Mouse (Mus musculus): ENCODE measurements at regions not wholly inside any gene's neighbourhood (a gene's known extent, or its start where the extent isn't known, plus 50 kb on each side); places are given as distances from the start of the nearest gene placed in this dataset.

DNA sequence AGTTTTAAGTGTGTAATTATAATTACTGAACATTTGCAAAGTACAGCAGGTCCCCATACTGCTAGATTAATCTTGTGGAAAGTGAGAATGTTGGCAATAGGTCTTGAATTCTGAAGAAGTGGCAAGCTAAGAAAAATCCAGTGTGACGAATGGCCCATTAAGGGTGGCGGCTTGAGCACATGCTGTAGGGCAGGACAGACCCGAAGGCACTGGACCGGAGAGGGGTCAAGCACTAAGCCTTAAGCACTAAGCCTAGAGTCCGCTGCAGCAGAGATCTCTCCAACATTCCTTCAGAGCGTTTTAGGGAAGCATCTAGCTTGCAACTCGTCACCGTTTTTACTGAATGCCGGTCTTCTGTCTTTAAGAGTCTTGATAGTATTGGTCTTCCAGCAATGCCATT, 105.6 kb downstream of the Aldh8a1 start:
- 76% methylated on average over 9 of the region's 9 CpGs for WGBS (ENCODE audit: insufficient replicate concordance)
- H3K4me2 ChIP-seq: no peak overlapping the region
- H3K27ac ChIP-seq (replicated peaks): no peak overlapping the region
- no peaks in the 10 kb centered on the region for H3K4me1 ChIP-seq (replicated peaks)
- H3K27me3 ChIP-seq: no peaks in the 10 kb centered on the region
- H3K9ac ChIP-seq: no peak overlapping the region
- no peaks in the 10 kb centered on the region for H3K9me3 ChIP-seq (replicated peaks)
- ATAC-seq (ENCODE audit: insufficient read depth): no peak
- no peaks in the 10 kb centered on the region for H3K36me3 ChIP-seq (replicated peaks)
- H3K4me3 ChIP-seq (replicated peaks): no peak overlapping the region

DNA sequence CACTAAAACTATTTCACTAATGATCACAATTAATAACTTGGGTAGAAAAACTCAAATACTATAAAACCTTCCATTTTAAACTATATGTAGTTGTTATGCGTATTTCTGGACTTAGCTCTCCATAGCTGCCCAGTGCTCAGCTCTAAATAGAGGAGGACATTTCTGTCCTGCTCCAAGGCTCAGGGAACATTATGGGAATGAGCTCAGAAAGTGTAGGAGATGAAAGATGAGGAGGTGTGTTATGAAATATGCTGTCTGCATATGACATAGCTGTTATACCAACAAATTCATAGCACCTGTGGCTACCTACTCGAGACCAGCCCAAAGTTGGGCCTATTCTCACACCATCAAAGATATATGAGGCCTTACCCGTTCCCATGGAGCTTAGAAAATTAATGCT, 106.3 kb downstream of the Aldh8a1 start:
- H3K4me3 ChIP-seq (replicated peaks): no peak overlapping the region
- H3K9ac ChIP-seq: no peak overlapping the region
- H3K27me3 ChIP-seq: no peaks in the 10 kb centered on the region
- no peaks in the 10 kb centered on the region for H3K36me3 ChIP-seq (replicated peaks)
- no peaks in the 10 kb centered on the region for H3K9me3 ChIP-seq (replicated peaks)
- no peaks in the 10 kb centered on the region for H3K4me1 ChIP-seq (replicated peaks)
- WGBS (ENCODE audit: insufficient replicate concordance): 55% methylated on average over 3 of the region's 3 CpGs
- H3K4me2 ChIP-seq: no peak overlapping the region
- no peak overlapping the region for H3K27ac ChIP-seq (replicated peaks)
- no peak for ATAC-seq (ENCODE audit: insufficient read depth)

DNA sequence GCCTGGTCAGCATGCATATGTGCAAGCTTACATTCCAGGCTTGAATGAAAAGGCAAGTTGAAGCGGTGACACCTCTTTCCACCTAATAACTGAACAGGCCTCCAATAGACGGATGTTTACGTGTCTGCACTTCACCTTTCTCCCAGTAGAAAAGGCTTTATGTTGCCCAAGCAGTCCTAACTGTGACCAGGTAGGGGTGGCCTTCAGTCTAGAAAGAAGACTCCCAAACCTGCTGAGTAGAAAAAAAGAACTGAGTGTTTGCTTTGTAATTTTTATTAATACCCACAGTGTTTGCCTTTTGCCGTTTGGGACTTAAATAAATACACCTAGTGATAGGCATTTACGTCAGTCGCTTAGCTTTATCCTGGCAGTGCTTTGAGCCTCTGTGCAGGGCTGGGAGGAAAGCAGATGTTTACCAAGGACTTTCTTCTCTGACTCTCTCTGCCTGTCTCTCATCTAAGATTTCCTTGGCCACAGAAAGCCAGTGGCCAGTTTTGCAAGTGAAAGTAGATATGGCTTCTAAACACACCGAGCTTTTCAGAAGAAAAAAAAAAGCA, 104.5 kb upstream of the 1700020N01Rik start:
- WGBS (ENCODE audit: insufficient replicate concordance): 76% methylated on average over 7 of the region's 7 CpGs
- ATAC-seq (ENCODE audit: insufficient read depth): no peak
- no peaks in the 10 kb centered on the region for H3K27me3 ChIP-seq
- H3K36me3 ChIP-seq (replicated peaks): no peaks in the 10 kb centered on the region
- H3K4me1 ChIP-seq (replicated peaks): no peaks in the 10 kb centered on the region
- no peak overlapping the region for H3K27ac ChIP-seq (replicated peaks)
- no peak overlapping the region for H3K4me2 ChIP-seq
- no peaks in the 10 kb centered on the region for H3K9me3 ChIP-seq (replicated peaks)
- no peak overlapping the region for H3K9ac ChIP-seq
- H3K4me3 ChIP-seq (replicated peaks): no peak overlapping the region

DNA sequence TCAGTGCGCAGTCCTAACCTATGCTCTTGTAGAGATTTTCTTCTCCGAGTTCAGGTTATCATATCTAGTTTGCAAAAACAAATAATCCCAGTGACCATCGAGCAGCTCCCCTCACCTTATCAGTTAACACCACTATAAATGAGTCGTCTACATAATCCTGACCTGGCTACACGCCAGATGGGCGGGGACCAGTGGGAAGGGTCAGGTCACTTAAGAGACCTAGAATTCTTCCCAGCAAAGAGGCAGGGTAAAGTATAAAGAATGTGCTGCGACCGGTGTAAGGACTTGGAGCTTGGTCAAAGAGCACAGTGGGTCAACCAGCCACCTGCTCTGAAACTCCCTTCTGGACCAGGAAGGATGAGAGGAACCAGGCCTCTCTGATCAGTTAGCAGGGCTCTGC, 102.0 kb upstream of the 1700020N01Rik start:
- Histone ChIP-seq H3K9me3 (replicated peaks) (no peaks in the 10 kb centered on the region), H3K27ac (replicated peaks) (no peak overlapping the region), H3K4me3 (replicated peaks) (no peak overlapping the region), H3K4me1 (replicated peaks) (no peaks in the 10 kb centered on the region), H3K27me3 (no peaks in the 10 kb centered on the region), H3K9ac (no peak overlapping the region), H3K36me3 (replicated peaks) (no peaks in the 10 kb centered on the region), H3K4me2 (no peak overlapping the region)
- ATAC-seq (ENCODE audit: insufficient read depth): no peak
- 39% methylated on average over 8 of the region's 8 CpGs for WGBS (ENCODE audit: insufficient replicate concordance)

DNA sequence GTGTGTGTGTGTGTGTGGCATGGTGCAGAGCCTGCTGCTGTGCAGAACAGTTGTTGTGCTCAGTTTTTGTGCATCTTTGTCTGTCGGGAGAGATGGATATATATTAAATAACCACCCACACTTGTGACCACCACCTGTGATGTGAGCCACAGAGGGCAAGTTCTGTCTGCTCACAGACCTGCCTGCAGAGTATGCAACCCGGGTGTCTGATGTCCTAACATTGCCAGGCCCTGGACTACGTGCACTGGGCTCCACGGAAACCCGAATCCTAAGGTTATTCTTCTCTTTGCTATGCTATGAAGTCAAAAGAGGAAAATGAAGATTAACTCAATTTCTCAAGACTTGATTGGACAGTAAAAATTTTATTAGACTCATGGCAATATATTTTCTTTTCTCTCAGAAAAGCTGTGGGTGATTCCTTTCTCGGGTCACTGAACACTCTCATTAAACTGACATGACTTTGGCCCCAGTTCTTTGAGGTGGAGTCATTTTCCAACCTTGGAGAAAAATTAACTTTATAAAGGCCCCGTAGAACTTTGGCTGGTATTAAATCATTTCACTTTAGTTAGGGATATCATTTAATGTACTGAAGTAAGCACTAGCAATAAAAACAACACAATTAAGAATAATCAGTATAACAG, 100.6 kb upstream of the 1700020N01Rik start:
- no peaks in the 10 kb centered on the region for H3K36me3 ChIP-seq (replicated peaks)
- H3K9me3 ChIP-seq (replicated peaks): no peaks in the 10 kb centered on the region
- H3K27me3 ChIP-seq: no peaks in the 10 kb centered on the region
- no peak overlapping the region for H3K4me3 ChIP-seq (replicated peaks)
- no peak for ATAC-seq (ENCODE audit: insufficient read depth)
- no peak overlapping the region for H3K9ac ChIP-seq
- no peak overlapping the region for H3K27ac ChIP-seq (replicated peaks)
- H3K4me1 ChIP-seq (replicated peaks): no peaks in the 10 kb centered on the region
- whole genome bisulfite sequencing (ENCODE audit: insufficient replicate concordance): 65% methylated on average over 7 of the region's 7 CpGs
- no peak overlapping the region for H3K4me2 ChIP-seq

DNA sequence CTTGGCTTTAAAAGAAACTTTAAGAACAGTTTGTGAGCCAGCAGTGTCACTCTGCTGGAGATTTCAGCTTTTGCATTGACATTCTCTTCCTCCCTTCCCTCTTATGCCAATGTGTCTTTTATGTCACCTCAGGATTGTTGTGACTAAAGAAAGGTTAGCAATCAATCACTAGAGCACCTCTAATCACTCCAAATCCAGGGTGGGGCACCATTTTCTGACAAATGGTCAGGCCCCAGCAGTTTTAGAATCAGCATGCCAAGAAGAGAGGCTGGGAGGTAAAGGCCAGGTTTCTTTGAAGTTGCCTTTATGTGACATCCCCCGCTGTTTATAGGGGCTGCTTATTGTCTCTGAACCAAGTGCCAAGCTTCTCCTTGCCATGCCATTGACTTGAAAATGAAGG, 98.4 kb upstream of the 1700020N01Rik start:
- Histone ChIP-seq H3K27me3 (no peaks in the 10 kb centered on the region), H3K4me2 (no peak overlapping the region), H3K36me3 (replicated peaks) (no peaks in the 10 kb centered on the region), H3K27ac (replicated peaks) (no peak overlapping the region), H3K9ac (no peak overlapping the region), H3K9me3 (replicated peaks) (no peaks in the 10 kb centered on the region), H3K4me3 (replicated peaks) (no peak overlapping the region), H3K4me1 (replicated peaks) (no peaks in the 10 kb centered on the region)
- ATAC-seq (ENCODE audit: insufficient read depth): no peak
- WGBS (ENCODE audit: insufficient replicate concordance): 41% methylated on average over 1 of the region's 1 CpGs

DNA sequence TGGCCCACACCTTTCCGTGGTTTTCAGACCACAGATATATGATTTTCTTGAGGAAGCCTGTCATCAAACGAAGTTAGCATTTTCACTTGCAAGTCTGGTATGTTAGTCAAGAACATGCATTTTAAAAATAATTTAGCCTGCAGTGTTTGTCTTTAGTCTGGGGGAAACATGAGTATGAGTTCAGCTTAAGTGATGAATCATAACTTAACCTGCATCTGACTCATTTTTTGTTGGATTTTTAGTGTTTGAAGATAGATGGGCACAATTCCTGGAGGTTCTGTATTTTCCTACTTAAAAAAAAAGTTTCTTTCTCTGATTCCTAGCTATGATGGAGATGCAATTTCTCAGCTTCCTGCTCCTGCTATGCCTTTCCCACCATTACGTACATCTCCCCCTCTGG, 95.8 kb upstream of the 1700020N01Rik start:
- no peak overlapping the region for H3K27ac ChIP-seq (replicated peaks)
- no peaks in the 10 kb centered on the region for H3K36me3 ChIP-seq (replicated peaks)
- no peak overlapping the region for H3K9ac ChIP-seq
- no peak overlapping the region for H3K4me3 ChIP-seq (replicated peaks)
- H3K4me2 ChIP-seq: no peak overlapping the region
- no peaks in the 10 kb centered on the region for H3K9me3 ChIP-seq (replicated peaks)
- ATAC-seq (ENCODE audit: insufficient read depth): no peak
- no peaks in the 10 kb centered on the region for H3K4me1 ChIP-seq (replicated peaks)
- WGBS (ENCODE audit: insufficient replicate concordance): 51% methylated on average over 3 of the region's 3 CpGs
- no peaks in the 10 kb centered on the region for H3K27me3 ChIP-seq

DNA sequence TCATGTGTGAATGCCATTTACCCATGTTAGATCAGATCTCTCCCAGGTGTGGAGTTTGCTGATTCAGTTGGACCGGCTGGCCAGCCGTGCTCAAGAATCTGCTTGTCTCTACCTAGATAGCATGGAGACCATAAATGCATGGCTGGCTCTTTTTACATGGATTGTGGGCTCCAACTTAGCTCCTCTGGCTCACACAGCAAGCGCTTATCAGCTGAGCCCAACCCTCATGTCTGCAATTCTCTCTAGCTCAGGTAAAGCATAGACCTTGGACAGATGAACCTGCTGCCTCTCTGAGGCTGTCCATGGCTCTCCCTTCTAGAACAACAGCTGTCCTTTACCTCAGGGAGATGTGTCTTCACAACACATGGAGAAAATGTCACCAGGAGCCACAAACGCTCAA, 94.8 kb upstream of the 1700020N01Rik start:
- WGBS (ENCODE audit: insufficient replicate concordance): 60% methylated on average over 4 of the region's 4 CpGs
- H3K9ac ChIP-seq: no peak overlapping the region
- no peak for ATAC-seq (ENCODE audit: insufficient read depth)

DNA sequence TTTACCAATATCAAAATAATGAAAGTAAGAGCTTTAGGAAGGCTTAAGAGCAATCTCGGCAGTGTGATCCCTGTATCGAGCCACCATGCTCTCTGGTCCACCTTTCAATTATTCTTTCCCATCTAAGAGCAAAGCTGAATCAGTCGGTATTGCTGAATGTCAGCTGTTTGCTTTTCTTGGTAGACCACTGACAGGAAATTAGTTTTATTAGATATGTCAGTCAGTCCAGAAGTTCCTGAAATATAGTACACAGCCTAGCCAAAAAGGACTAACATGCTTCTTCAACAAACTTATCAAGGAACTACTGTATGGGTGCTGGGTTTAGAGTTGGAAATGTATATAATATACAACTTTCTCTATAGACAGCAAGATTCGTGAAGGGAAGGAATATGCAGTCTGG, 91.3 kb upstream of the 1700020N01Rik start:
- Histone ChIP-seq H3K36me3 (replicated peaks) (no peaks in the 10 kb centered on the region), H3K27me3 (no peaks in the 10 kb centered on the region), H3K9ac (no peak overlapping the region), H3K4me2 (no peak overlapping the region), H3K4me1 (replicated peaks) (no peaks in the 10 kb centered on the region), H3K9me3 (replicated peaks) (no peaks in the 10 kb centered on the region), H3K4me3 (replicated peaks) (no peak overlapping the region), H3K27ac (replicated peaks) (no peak overlapping the region)
- ATAC-seq (ENCODE audit: insufficient read depth): no peak
- WGBS (ENCODE audit: insufficient replicate concordance): 54% methylated on average over 4 of the region's 4 CpGs

More for the DNA sequence above, 94.8 kb upstream of the 1700020N01Rik start:
- Histone ChIP-seq H3K4me3 (replicated peaks) (no peak overlapping the region), H3K4me2 (no peak overlapping the region), H3K4me1 (replicated peaks) (no peaks in the 10 kb centered on the region), H3K9me3 (replicated peaks) (no peaks in the 10 kb centered on the region), H3K36me3 (replicated peaks) (no peaks in the 10 kb centered on the region), H3K27ac (replicated peaks) (no peak overlapping the region), H3K27me3 (no peaks in the 10 kb centered on the region)

DNA sequence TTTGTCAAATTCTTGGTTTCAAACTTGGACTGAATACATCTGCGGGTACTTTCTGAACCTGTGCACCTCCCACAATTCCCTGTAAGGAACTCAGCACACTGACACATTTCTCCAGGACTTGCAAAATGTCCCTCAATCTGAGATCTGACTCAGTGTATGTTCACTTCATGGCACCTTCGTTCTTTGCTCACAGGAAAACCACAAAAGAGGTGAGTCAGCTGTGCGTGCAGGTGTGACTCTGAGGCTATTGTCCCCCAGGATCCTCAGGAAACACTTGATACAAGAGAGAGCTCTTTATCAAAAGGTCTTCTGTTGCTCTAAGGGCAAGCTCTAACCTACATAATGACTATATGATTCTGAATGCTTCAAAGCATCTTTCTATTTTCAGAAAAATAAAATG, 88.5 kb upstream of the 1700020N01Rik start:
- H3K4me3 ChIP-seq (replicated peaks): no peak overlapping the region
- H3K36me3 ChIP-seq (replicated peaks): no peaks in the 10 kb centered on the region
- no peaks in the 10 kb centered on the region; the same call in 1 of the 2 replicates for H3K27me3 ChIP-seq
- no peak overlapping the region for H3K4me2 ChIP-seq
- no peaks in the 10 kb centered on the region for H3K9me3 ChIP-seq (replicated peaks)
- WGBS (ENCODE audit: insufficient replicate concordance): 53% methylated on average over 3 of the region's 3 CpGs
- H3K9ac ChIP-seq: no peak overlapping the region
- H3K27ac ChIP-seq (replicated peaks): no peak overlapping the region
- ATAC-seq (ENCODE audit: insufficient read depth): no peak
- no peaks in the 10 kb centered on the region for H3K4me1 ChIP-seq (replicated peaks)

DNA sequence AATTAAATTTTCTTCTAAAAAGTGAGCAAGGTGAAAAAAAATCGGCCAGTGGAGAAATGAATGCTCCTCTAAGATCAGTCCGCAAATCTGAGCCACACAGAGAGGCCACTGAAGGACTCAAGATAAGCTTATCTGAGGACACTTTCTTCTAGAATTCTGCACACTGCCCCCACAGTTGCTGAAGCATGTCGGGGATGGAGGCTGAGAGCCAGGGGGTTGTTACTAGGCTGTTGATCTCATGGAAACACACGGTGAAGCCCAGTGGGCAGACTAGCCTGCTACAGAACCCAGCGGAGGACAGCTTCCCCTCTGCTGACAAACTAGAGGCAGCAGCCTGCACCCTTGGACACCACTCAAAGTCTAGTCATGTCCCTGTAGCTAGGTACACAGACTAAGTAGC, 81.6 kb upstream of the 1700020N01Rik start:
- ATAC-seq (ENCODE audit: insufficient read depth): 0 out of 2 replicates have a peak, but pooled peaks have one; percentile 49
- H3K9ac ChIP-seq: no peak overlapping the region
- no peak overlapping the region for H3K4me2 ChIP-seq
- H3K4me3 ChIP-seq (replicated peaks): no peak overlapping the region
- H3K4me1 ChIP-seq (replicated peaks): 0 out of 2 replicates have a peak, but pooled peaks cover 7% of the 10 kb centered on the region
- no peaks in the 10 kb centered on the region for H3K9me3 ChIP-seq (replicated peaks)
- no peak overlapping the region for H3K27ac ChIP-seq (replicated peaks)
- peaks cover 7% of the 10 kb centered on the region; the same call in 1 of the 2 replicates for H3K27me3 ChIP-seq
- 19% methylated on average over 5 of the region's 5 CpGs for WGBS (ENCODE audit: insufficient replicate concordance)
- H3K36me3 ChIP-seq (replicated peaks): no peaks in the 10 kb centered on the region

DNA sequence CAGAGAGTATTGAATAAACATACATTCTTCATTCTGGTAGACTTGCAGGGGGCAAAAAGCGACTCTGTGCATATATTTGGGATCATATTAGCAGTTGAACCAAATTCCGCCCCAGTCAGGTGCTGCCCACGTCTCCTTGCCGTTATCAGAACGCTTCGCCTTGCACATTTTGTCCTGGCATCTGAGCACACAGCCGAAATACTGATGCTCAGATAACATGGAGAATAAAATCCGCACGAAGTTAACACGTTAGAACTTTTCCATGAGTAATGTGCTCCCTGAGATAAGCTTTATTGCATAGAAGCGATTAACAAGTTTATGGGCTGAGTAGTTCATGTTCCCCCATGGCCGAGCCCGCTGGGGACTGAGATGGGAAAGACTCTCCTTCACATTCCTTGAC, 80.5 kb upstream of the 1700020N01Rik start:
- H3K27ac ChIP-seq (replicated peaks): no peak overlapping the region
- no peak overlapping the region for H3K4me3 ChIP-seq (replicated peaks)
- H3K27me3 ChIP-seq: peaks cover 7% of the 10 kb centered on the region; the same call in 1 of the 2 replicates
- H3K9me3 ChIP-seq (replicated peaks): no peaks in the 10 kb centered on the region
- no peaks in the 10 kb centered on the region for H3K36me3 ChIP-seq (replicated peaks)
- H3K9ac ChIP-seq: no peak overlapping the region
- H3K4me2 ChIP-seq: no peak overlapping the region
- ATAC-seq (ENCODE audit: insufficient read depth): peak; percentile 44; the same call in 1 of the 2 replicates
- 0 out of 2 replicates have a peak, but pooled peaks cover 7% of the 10 kb centered on the region for H3K4me1 ChIP-seq (replicated peaks)
- WGBS (ENCODE audit: insufficient replicate concordance): 43% methylated on average over 13 of the region's 13 CpGs

Measured in liver, embryonic 15.5 days (tissue).